Mouse (Mus musculus) erythroid progenitor cell, adult 5-6 weeks (primary cell): ENCODE measurements around the gene Dhx32. TPM values are rescaled to one million over a fixed set of nuclear protein-coding genes. Genes with fewer than 3 reads are reported as not detected.

Experiments used
- ATAC-seq: replicated peaks from 2 replicates; pipeline ENCODE4 v1.8.0; 2016; ENCODE audit warnings: moderate number of reproducible peaks, mild to moderate bottlenecking, moderate TSS enrichment, inconsistent platforms; ENCODE audit not compliant: poor library complexity, low FRiP score, severe bottlenecking
- total RNA-seq, 2 experiments: library from RNA; stranded (forward) in 1 of 2; stranded (reverse) in 1 of 2; fragments of 150-400 nt in 1 of 2; fragments of 186-747, 209-891 nt in 1 of 2; gene quantifications; 2 replicates each; pipeline versions ENCODE4 v1.2.3 to v1.2.4; 2015 to 2017; ENCODE audit warnings: low replicate concordance in 2 of 2

Gene Dhx32
- total RNA-seq, 2 experiments from 2014 or later: 3.4 to 4.8 TPM

DNA sequence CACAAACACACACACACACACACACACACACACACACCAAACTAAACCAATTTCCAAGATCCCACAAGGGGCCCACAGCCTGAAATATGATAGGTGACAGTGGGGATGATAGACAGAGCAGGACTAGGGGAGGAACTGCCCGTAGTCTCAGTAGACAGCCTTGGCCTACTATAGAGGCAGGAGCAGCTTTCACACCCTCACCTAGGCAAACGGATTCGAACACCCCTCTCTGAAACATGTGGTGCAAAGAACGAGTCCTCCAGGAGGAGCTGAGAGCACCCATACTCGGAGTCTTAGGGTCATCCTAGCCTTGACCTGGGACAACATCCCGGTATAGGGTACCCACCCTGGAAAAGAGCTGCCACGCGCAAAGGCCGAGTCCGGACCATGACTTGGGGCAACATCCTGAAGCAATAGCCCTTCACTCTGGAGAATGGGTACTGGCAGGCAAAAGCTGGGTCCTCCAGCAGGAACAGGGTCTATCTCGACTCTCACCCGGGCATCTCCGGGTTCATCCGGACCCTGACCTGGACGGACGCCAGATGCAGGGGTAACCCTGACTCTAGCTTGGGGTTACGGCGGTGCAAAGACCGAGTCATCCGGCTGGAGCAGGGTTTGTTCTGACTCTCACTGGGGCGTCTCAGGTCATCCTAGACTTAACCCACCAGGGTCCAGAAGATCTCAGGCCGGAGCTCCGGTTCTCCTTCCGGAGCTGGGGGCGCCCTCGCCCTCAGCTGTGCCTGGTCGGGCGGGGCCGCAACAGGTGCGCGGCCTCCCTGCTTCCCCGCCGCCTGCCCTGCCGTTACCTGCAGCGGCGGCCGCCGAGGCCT is 6.5 kb downstream of the Dhx32 start:
- ATAC-seq: peak; percentile 41

DNA sequence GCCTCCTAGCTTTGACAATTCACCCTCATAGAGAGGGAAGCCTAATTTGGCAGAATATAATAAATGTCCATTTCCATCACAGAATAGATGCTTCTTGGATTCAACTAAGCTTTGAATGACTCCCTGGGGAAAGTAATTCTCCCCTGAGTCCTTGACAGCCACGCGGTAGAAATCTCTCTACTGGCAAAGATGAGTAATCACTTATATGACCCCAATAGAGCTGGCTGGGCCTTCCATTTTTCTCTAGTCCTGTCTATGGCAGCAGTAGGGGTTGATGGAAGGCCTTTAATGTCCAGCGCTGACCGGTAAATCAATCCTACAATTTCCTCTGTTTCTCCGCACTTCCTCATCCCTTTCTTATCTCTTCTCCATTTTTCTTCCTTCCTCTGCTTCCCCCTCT is 7.3 kb downstream of the Dhx32 start:
- no peak for ATAC-seq

DNA sequence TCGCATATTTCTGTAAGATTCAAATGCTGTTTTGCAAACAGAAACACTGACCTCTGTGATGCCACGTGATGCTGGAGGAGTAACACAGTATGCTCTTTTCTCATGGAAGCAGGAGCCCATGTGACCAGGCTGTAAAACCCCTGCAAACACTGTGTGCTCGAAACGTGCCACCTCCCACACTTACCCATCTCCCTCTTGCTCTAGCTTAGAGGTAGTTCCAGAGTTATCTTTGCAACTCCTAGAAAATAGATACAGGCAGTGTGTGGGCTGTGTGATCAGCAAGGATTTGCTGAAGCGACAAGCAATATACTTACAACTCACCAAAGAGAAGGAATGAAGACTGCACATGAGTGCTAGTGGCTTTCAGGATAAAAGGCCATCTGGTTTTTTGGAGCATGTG is 14.0 kb downstream of the Dhx32 start:
- no peak for ATAC-seq

DNA sequence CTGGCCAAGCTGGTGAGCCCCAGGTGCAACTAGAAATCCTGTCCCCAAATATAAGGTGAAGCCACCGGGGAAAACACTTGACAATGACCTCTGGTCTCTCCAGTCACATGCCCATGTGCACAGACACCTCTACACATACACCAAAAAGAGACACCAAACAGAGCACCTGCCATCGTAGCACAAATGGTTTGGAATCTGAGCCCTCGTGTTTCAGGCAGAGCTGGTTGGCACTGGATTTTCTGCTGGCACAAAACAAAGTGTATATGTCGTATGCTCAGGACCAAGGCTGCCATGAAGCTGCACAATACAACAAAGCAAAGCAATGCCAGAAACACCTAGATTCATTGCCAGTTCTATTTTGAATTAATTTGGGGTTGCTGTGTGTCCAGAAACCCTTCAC is 14.5 kb downstream of the Dhx32 start:
- ATAC-seq: no peak

DNA sequence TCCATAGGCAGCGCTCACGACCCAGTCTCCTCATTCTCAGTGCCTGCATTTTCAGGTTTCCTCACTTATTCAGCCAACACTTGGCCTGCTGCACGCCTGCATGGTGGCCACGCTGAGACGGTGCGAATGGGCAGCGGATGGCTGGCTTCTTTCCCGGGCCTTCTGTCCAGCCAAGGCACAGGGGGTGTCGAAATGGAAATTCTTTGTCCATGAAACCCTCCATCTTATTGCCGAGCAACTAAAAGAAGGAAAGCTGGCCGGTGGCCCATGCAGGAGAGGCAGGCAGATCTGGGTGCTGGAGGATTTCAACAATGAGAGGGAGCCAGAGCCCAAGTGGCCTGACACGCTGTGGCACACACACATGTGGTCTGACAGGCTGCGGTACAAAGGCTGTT is 16.7 kb downstream of the Dhx32 start:
- ATAC-seq: no peak

DNA sequence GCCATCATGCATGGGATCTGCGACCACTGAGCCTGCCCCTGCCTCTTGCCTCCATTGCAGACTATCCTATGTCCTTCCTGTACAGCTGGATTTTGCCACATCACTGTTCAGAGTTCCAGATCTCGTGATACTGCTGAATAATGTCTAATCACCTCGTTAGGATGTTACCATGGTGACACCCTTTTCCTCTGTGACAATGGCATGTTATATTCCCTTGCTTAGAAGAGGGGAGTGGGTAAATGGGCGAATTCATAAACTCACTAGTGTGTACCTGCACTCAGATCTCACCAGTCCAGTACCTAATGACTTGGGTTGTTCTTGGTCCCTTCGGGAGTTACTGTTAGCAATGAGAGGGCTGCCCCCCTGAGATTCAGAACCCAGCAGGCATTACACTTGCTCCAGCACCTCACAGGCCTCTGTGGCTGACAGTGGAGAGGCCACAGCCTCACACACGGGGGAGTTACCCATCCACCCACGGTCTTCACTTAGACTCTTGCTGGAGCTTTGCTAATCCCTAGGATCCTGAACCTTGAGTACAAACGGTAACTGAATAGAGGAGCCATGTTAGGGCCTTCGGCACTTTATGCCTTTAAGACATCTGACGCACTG is 17.2 kb downstream of the Dhx32 start:
- no peak for ATAC-seq

DNA sequence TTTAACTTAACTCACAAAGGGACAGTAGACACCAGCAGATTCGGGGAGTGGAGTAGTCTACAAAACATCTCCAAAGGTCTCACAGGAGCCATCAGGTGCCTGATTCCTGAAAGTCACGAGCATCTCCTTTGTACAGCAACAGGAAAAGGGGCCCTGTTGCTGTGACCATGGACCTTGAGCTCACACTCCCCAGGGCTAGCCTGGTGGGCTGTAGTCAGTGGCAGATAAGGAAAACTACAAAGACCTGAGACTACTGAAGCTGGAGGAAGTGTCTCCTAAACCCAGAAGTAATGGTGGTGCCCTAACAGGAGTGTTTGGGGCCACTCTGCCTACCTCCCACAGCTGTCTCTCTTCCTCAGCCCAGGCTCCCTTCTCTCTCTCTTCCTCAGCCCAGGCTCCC is 18.1 kb downstream of the Dhx32 start:
- no peak for ATAC-seq

DNA sequence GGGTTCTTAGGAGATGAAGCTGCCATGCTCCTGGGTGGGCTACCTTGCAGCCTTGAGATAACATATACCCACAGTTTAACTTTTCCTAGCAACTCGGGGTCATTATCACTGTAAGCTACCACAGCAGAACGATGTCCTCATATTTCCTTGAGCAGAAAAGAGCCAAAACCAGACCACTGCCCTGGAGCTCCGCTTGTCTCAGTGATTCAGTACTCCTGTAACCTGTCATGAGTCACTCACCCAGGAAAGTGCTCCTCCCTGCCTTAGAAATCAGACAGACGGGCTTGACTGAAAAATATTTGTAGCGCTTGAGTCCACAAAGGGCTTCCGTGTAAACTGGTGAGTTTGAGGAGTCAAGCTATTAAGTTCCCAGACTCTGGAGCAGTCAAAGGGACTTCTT is 19.8 kb downstream of the Dhx32 start:
- ATAC-seq: no peak

DNA sequence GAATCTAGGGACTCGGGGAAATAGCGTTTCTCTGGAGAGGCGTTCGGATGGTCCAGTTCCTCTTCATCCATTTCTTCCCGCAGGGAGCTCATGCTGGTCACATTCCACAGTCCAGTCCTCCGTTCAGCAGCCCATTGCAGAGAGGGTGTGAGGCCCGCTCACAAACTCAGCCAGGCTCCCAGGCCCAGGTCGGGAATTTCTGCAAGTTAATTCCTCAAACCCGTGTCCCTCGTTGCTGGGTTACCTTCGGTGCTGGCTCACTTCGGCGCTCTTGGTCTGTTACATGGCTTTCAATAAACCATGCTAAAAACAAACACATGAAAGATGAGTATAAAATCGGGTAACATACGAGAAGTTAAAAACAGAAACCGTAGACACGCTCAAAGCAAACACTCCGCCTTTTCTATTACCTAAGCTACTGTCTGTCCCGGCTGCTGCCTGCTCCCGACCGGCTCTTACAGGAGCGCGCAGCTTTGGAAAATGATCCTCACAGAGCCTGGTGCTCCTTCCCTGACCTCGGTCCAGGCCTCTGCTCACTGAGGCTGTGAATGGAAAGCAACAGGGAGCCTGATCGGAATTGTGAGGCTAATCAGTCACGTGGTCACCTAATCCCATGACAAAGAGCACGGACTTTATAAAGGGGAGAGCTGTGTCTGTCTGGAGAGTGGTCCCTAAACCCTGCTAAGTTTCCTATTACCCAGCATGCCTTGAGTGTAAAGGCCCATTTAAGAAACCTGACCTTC is 22.7 kb downstream of the Dhx32 start:
- ATAC-seq: no peak

DNA sequence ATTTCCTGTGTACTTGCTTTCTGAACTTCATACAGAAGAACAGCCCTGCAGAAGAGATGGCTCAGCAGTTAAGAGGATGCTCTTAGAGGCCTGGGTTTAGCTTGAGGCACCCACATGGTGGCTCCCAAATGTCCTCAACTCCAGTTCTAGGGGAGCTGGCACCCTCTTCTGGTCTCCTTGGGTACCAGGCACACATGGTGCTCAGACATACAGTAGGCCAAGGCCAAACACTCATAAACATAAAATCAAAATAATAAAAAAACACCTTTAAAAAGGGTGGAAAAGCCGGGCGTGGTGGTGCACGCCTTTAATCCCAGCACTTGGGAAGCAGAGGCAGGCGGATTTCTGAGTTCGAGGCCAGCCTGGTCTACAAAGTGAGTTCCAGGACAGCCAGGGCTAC is 23.8 kb downstream of the Dhx32 start:
- no peak for ATAC-seq

DNA sequence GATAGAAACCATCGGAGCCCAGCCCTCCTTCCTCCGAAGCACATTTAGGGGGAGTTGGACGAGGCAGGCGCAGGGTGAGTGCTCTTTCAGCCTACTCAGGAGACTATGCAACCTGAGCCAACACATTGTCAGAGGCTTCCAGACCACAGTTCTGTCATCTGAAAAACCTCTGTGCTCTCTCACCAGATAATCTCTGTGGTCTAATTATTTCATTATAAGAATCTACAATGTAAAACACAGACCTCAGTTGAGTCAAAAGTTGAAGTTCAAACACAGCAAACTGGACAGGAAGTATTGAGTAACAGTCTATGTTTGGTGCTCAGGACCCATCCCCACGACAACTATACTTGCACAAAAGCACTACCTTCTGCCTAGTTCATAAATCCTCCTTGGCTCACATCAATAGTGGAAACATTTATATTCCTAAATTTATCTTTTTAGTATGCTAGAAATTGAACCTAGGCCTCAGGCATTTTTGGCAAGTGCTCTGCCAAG is 24.5 kb downstream of the Dhx32 start:
- ATAC-seq: no peak

DNA sequence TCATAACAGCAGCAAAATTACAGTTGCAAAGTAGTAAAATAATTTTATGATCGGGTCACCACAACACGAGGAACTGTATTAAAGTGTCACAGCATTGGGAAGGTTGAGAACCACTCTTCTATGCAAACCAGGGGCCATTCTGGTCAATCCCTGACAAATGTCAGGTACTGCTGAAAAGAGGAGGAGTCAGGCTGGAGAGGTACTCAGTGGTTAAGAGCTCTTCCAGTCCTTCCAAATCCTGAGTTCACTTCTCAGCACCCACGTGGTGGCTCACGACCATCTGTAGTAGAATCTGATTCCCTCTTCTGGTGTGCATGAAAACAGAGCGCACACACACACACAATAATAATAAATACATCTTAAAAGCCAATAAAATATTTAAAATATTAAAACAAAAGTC is 31.4 kb downstream of the Dhx32 start:
- no peak for ATAC-seq

DNA sequence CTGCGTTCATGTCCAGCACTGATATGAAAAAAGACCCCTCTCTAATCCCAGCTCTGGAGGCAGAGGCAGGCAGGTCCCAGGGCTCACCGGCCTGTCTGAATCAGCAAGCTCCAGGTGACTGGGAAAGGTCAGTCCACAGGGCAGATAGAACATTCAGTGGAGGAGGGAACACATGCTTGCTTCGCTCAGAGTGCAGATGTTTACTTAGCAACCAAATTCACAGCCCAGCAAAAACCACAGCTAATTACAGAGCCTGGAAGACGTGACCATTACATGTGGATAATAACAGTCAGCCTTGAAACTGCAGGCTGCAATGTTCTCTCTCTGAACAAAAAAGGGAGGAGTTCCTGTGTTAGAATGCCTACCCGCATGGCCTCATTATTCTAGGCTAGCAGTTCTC is 31.9 kb downstream of the Dhx32 start:
- no peak for ATAC-seq

DNA sequence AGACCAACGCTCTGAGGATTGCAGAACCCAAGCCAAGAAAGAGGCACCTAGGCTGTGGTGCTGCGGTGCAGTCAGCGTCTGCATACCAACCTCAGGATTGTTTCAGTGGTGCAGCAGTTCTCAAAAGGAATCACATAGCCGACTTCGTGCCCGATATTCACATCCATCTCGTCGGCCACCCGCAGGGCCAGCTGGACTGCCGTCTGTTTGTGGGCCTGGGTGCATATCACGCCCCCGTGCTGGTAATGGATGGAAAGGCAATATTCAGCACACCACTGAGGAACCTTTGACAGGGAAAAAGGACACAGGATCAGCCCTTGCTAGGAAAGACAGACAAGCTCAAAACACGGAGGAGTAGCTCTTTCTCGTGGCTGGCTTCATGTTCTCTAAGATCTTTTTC is 33.8 kb downstream of the Dhx32 start:
- ATAC-seq: no peak

DNA sequence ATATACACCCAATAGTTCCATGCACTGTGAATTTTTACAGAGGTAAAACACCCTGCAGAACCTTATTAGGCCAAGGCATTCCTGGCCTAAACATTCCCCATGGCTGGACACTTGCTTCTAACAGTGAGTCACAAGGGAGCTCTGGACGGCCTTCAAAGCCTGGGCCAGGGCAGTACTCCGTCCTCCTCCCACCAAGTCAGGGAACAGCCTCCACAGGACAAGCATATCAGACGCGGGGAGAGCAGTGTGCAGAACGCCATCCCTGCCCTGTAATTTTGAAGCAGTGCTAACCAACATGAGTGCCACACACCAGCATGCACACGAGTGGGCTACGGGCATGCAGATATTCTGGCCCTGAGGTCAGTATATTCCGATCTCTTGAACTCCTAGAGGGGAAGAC is 35.2 kb downstream of the Dhx32 start:
- ATAC-seq: no peak; the same call in 1 of the 2 replicates

DNA sequence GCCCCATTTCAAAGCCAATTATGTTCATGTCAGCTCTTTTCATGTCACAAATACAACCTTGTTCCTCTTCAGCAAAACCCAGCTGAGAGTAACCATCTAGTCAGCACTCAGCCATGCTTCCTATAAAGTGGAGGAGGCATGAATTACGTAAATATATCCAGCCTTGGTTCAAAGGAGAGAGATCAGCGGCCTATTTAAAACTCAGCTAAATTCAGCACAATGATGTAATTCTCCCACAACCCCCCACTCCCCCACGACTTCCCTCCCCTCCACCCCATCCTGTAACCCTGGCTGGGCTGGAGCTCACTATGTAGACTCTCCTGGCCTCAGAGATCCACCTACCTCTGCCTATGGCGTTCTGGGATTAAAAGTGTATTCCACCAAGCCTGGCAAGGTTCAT is 37.8 kb downstream of the Dhx32 start:
- no peak for ATAC-seq

DNA sequence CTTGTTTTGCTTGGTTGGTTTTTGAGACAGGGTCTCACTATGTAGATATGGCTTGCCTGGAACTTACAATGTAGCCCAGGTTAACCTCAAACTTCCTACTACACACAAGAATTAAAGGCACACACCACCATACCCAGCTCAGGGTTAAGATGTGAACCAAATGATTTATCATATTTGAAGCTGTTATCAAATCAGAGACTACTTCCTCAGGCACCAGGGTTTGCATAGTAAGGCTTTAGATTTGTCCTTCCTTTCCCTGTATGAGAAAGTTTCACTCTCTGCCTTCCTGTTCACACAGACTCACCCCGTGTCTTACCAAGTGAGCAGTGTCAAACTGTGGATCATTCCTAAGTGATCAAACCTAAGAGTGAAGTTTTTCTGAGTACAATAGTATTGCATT is 38.3 kb downstream of the Dhx32 start:
- ATAC-seq: no peak

DNA sequence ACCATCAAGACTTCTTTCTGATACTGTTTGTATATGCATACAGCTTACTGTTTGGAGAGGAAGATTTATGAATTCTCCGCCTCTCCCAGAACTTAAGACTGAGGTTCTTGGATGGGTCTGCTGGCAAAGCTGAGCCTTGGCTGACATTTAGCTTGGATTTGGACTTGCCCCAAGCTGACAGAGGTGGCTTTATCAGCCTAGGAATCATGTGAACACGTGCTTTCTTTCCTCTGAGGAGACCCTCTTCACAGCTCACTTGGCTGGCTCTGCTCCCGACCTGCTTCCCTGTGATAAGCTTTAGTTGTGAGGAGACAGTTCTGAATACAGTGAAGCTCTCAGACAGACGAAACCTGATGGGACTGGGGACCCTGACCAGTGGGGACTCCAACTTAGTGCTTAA is 38.9 kb downstream of the Dhx32 start:
- ATAC-seq: no peak

DNA sequence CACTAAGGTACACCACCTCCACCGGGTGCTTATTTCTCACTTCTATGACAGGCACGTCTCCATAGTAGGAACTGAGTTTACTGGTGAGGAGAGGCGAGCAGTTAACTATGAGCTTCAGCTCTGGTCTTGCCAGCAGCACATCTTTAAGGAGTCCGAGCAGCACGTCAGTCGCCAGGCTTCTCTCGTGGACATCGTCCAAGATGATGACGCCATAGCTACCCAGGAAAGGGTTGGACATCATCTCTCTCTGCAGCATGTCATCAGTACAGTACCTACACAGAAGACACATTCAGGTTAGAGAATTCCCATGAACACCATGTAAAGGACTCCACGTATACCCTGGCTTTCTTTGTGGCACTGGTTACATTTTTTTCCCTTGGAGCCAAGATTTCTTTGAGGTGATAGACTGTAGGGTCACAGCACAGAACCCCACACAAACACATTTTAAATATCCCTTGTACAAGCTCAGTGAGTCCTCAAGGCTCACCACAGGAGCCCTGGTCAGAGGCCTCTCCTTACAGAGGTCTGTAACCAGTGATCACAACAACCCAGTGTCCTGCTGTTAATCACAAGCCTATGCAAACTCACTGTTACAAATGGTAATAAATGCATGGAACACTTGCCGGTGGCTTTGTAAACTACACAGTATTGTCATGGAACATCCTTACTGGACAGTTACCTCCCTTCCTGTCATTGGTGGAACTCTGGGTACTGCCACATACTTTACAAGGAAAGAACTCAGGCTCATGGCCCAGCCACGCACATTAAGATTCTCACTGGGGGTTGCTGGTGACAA is 39.8 kb downstream of the Dhx32 start:
- no peak for ATAC-seq

DNA sequence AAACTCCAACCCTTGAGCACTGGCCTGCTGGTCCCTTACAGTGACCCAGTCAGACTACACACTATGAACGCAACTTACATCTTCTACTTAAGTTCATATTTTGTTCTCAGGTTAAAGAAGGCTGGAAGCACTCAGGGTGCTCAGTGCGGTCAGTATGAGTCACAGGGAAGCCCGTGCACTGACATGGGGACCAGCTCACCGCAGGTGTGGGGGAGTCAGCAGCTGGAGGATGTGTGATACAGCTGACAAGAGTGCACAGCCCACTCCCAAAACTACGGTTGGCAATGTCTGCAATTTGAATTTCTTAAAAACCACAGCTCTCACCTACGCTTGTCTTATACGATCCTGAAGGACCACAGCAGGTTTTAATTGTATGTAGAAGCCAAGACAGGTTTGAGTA is 42.0 kb downstream of the Dhx32 start:
- no peak for ATAC-seq
